Mouse (Mus musculus) left cerebral cortex, adult 6 months (tissue): Measurements from ENCODE around the gene Tsx. TPM values are rescaled to one million over a fixed set of nuclear protein-coding genes. Genes with fewer than 3 reads are reported as not detected.

Experiments
- long read RNA-seq, 2 experiments: library from polyadenylated mRNA; unstranded; transcript quantifications; one replicate each; pipeline ENCODE4 v2.0.0; 2019 to 2020
- polyA plus RNA-seq: library from polyadenylated mRNA; unstranded; fragments of <200 nt; fragmentation: Nextera tagmentation; gene quantifications from 2 replicates; pipeline ENCODE4 v1.2.3, GENCODE M21; 2021

Gene Tsx
- not detected in 2 replicates for polyA plus RNA-seq
- long read RNA-seq, experiment 1, result 0 reads
- long read RNA-seq, experiment 2, result 0 reads

GRCm38 (mm10) chrX:103414167-103414566 lies at the start of gene Tsx:
Gene Tsx, plus strand, starts transcription at chrX:103414467.

GRCm38 (mm10) chrX:103421710-103422109 lies 7.4 kb downstream of the Tsx start, which contains the start of gene Gm26992:
Gene Gm26992, plus strand, starts transcription at chrX:103422010.

Other genes with a start within 250 kb of the Tsx start
- gene Nap1l2, start 227.8 kb upstream of the Tsx start, polyA plus RNA-seq, result 79.1 and 92.2 TPM in 2 replicates
- gene Cdx4, start 93.1 kb upstream of the Tsx start, polyA plus RNA-seq, result not detected in 2 replicates
- gene Chic1, start 58.0 kb upstream of the Tsx start, polyA plus RNA-seq, result 5.1 and 6.5 TPM in 2 replicates
- not detected in 2 replicates for gene Gm26992, start 7.5 kb downstream of the Tsx start, polyA plus RNA-seq
- not detected in 2 replicates for gene Zcchc13, start 216.1 kb downstream of the Tsx start, polyA plus RNA-seq